Mouse (Mus musculus) layer of hippocampus, adult 11-12 months (tissue): ENCODE results near the gene Mrpl22.
"Not testable (repeated sequence)": the region's sequence is repeated elsewhere in the genome, so short reads cannot be mapped to it uniquely, and the experiment has no call there.

Experiments used
- DNase-seq: peaks from one replicate; pipeline ENCODE4 v3.0.0; 2022; ENCODE audit warnings: low spot score

Gene Mrpl22

DNA sequence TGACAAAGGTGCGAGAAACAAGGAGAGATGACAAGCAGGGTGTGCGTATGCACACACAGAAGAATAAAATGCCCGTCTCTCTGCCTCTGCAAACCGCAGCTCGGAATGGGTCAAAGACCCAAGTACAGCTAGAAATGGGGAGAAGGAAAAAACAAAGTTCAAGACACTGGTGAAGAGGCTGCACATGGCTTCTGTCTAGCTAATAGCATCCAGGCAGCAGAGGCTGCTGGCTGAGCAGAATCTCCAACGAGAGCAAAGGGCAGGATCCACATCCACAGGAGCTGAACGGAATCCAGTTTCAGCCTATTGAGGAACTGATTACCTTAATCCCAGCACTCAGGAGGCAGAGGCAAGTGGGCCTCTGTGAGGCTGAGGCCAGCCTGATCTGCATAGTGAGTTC is 9.3 kb downstream of the Mrpl22 start:
- no peak for DNase-seq

DNA sequence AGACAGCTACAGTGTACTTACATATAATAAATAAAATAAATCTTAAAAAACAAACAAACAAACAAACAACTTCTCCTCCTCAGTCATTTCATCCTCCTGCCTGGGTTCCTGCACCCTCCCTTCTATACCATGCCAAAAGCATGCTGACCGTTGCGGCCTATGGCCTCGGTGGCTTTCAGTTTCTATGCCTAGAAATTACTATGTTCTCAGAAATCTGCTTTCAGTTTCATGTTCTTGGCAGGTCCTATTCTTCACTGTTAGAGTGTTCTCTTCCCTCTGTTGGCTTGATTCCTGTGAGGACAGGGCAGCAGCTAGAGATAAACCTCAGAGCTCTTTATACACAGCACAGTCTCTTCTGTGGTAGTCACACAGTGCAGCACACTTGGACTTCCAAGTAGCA is 12.1 kb downstream of the Mrpl22 start:
- DNase-seq = no peak

DNA sequence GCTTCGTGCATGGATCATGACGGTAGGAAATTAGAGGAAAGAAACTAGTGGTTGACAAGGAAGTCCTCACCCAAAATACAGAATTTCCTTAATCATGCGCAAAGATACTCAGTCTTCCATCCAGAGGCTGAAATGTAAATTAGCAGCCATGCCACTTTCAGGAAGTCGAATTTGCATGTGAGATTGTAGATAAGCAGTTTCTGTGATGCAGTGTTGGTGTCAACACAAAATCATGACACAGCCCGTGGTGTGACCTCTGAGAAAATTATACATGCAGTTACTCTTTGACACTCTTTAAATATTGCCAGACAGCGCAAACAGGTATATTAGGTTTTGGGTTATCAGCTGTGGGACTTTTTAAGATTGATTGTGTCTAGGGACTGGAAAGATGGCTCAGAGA is 18.2 kb downstream of the Mrpl22 start:
- no peak for DNase-seq

DNA sequence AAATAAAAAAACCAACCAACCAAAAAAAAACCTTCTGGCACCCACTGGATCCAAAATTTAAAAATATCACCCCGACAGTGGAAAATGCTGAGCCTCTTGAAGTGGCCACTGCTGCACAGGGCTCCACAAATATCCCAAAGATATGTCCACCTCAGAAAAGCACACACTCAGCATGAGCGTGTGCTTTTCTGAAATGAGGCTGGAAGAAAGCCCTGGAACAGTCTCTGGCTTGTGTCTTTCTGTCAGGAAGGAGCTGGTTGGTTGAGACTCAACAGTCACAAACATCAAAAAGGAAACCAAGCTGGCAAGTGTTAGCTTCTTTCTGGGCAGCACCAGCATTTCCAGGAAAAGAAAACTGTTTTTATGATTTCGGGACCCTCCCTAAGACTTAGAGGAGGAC is 21.9 kb downstream of the Mrpl22 start:
- no peak for DNase-seq

DNA sequence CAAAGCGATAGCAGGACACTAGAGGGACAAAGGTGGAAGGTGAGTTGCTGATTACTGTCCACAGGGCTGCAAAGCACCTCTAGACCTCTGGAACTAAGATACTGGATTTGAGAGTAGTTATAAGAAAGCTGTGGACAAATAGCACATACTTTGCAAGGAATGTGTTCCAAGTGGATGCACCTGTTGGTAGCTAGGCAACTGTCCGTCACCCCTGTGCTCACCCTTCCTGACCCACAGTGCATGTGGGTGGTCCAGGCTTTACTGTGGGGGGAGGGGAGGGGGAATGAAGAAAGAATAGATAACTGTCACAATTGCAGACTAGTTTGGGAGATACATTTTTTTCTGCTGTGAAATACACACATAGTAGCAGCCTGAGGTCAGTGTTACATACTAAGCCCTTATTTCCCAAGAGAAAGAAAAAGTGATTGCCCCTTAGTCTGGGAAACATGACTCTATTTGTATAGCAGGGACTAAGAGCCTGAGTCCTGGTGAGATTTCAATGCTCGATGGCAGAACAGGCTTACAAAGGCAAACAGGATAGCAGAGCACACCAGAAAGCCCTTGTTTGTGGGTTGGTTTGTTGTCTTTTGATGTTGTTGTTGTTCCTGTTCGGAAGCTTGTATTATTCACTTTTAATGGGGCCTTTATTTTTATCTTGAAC is 22.5 kb downstream of the Mrpl22 start:
- DNase-seq = no peak

DNA sequence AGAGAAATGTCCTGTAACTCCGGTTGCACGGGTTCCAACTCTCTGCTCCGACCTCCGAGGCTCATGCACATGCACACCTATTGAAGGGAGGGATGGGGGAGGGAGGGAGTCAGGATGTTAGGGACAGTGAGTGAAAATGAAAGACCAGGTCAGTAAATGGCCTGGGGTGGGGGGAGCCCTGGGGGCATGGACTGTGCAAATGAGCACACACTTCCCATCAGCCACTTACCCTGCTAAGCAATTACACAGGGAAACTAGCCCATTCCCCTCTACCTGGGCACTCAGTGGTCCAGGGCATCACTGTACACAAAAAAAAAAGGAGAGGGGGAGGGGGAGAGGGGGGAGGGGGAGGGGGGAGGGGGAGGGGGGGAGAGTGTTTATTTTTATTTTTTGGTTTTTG is 27.2 kb downstream of the Mrpl22 start:
- no peak for DNase-seq

DNA sequence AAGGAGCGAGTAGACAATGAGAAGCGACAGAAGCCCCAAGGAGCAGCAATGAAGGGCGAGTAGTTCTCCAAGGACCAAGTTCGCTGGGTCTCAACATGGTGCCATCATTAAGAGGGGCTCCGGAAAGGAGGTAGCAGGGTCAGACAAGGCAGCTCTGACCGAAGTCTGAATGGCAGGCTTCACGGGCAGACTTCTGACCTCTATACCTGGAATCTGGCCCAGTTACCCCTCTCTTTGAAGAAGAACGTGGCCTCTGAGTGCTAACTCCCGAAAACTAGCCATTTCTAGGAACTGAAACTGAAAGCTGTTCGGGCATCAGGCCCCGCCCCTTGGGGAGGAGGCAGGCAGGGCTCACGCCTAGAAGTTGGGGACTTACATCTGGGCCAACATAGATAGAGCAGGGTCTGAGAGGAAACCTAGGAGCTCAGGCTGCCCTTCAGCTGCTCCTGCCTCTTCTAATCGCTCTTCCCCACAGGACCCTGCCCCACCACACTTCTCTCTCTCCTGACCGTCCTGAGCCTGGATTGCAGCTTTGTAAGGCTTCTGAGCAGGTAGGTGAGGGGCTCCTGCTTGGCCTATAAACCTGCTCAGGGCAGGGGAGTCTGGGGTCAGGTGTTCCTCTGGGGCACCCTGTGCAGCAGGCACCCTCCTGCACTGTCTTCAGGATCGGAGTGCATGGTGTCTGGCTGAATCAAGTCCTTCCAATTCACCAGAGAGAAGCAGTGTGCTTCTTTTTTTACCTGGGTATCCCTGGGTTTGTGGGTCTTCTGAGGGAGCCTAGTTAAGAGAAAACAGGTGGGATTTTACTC is 28.0 kb downstream of the Mrpl22 start, which contains the start of the genes Igtp and Irgm2:
Gene Igtp, plus strand, starts transcription at position 328 of the 809 bp plus-strand sequence.
Gene Irgm2, plus strand, starts transcription at position 390 of the 809 bp plus-strand sequence.
- peak; percentile 62 for DNase-seq

DNA sequence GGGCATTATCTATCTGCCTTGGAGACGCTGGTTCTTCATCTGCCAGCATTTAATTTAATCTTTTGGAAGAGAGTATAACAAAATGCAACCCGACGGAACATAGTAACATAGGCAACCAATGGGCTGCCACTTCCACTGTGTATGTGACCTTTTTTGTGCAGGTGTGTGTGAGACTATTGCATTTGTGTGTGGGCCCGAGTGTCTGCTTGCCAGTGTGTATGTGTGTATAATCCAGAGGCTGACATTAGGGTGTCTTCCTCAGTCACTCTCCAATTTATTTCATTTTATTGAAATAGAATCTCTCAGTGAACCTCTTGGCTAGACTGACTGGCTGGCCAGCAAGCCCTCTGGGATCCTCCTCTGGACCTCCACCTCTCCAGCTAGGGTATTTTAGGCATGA is 28.8 kb downstream of the Mrpl22 start:
- DNase-seq = no peak

DNA sequence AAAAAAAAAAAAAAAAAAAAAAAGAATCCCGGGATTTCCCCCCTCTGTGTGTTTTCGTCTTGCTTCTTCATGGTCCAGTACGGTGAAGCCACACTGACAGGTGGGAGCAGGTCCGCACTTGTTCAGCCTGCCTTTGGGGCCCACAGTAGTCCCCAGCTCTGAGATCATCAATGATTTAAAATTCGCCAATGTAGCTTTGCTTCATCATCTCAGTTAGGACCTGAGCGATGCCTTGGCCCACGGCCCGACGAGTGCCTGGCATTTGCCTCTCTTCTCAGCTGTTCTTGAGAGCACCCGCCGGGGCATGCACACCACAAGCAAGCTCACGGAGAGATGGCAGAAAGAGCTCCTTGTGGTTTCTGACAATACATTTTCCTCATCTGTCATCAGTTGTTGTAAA is 29.6 kb downstream of the Mrpl22 start:
- no peak for DNase-seq

DNA sequence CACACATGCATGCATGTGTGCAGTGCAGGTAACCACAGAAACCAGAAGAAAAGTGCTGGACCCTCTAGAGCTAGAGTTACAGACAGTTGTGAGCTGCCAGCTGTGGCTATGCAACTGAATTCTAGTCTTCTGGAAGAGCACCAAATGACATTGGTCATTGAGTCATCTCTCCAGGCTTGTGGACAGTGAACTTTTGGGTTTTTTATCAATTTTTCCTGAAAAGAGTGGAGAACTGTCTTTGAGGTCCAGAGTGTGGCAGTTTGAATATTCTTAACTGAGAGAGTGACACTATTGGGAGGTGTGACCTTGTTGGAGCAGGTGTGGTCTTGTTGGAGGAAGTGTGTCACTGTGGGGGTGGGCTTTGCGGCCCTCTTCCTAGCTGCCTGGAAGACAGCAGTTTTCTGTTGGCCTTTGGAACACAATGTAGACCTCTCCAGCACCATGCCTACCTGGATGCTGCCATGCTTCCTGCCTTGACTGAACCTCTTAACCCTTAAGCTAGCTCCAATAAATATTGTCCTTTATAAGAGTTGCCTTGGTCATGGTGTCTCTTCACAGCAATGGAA is 38.9 kb downstream of the Mrpl22 start:
- DNase-seq = no peak

DNA sequence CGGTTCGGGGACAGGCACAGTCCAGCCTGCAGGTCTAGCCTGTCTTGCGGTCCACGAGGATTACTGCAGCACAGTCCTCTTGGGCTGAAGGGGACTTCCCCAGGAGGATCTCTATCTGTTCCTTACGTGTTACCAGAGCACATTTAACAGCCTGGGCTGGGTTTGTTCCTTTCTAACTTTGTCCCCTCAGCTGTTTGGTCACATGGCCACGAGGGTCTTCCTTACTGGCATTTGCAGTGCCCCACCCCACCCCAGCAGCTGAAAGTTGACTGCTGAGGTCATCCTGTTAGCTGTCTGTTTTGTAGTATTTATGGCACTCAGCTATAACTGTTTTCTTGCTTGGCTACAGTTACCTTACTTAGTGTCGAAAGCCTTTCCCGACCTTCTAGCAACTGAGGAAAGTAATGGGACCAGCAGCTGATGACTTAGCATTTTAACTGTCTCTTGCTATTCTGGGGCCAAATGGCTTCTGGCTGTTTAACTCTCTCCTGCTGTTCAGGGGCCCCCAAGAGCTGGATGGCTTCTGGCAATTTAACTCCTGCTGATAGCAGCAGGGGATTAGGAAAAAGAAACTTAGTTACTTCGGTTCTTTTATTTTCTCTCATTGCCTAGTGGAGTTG is 39.7 kb downstream of the Mrpl22 start:
- no peak for DNase-seq

DNA sequence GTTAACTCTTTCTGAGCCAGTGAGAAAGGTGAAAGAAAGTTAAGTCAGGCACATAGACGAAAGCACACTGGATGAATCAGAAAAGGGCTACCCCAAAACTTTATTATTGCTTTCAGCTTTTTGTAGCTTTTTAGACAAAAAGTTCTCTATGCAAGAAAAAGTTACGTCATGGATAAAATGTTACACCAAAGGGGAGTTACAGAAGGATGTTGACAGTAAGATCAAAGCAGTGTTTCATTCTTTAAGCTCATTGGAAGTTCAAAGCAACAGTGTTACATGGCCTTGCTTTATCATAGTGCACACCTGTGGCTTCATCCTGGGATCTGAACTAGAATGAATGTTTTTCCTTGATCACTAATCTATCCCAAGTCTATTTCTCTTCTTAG is 40.2 kb downstream of the Mrpl22 start:
- no peak for DNase-seq

DNA sequence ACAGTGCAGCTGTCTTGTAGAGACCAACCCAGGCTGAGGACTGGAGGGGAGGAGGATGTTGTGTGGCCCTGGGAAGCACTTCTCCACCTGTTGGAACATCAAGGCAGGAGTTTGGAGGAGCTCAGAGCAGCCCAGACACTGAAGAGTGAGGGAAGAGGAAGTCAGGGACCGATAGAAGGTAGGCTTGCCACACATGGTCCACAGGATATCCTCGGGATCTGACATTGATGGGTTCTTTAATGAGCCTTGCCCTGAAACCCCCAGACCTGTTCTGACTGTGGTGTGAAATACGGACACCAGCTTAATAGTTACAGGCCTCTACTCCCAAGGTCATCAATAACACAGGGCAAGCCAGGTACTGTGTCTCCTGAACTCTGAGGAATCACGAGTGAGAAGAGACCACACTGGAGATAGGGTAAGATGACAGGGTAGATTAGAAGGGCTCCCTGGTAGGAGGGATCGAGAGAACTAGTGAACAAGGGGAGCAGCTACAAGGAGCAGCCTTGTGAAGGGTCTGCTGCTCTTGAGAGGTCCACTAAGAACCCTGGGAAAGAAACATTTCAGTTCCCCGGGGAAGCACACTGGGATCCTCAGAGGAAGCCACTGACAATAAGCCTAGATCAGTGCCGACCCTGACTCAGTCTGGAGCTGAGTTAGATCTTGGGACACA is 42.3 kb downstream of the Mrpl22 start:
- DNase-seq = no peak

DNA sequence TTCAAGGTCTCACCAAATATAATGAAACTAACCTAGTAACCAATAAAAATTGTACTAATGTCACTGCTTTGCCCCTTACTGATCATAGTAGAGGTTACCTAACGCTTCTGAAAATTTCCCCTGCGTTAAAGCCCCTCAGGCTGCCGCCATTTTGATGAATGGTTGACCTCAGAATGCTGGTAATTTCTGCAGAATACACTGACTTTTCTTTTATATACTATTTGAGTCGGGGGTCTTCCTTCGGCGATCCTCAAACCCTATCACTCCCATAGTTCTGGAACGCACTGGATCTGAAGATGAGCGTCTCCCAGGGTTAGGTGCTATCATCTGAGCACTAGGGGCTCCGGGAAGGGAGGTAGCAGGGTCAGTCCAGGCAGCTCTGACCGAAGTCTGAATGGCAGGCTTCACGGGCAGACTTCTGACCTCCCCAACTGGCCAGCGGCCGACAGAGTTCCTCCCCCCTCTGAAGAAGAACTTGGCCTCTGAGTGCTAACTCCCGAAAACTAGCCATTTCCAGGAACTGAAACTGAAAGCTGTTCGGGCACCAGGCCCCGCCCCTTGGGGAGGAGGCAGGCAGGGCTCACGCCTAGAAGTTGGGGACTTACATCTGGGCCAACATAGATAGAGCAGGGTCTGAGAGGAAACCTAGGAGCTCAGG is 43.1 kb downstream of the Mrpl22 start:
- DNase-seq = peak; percentile 72

DNA sequence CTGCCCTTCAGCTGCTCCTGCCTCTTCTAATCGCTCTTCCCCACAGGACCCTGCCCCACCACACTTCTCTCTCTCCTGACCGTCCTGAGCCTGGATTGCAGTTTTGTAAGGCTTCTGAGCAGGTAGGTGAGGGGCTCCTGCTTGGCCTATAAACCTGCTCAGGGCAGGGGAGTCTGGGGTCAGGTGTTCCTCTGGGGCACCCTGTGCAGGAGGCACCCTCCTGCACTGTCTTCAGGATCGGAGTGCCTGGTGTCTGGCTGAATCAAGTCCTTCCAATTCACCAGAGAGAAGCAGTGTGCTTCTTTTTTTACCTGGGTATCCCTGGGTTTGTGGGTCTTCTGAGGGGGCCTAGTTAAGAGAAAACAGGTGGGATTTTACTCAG is 43.6 kb downstream of the Mrpl22 start:
- not testable (repeated sequence) for DNase-seq

DNA sequence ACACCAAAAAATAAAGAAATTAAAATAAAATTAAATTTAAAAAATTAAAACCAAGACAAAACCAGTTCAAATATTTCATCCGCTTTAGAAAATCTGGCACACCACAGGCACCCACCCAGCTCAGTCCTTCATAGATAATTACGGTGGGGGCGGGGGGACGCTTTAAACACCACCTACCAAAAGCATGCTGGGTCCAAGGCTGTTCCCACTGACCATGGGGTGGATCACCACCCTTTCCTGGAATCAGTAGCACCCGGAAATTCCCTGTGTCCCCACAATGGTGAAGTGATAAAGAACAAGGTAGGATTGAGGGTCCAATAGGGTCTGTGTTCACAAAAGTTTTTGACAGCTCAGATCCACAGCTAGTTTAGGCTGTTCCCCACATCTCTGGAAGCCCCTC is 44.4 kb downstream of the Mrpl22 start:
- DNase-seq = no peak

DNA sequence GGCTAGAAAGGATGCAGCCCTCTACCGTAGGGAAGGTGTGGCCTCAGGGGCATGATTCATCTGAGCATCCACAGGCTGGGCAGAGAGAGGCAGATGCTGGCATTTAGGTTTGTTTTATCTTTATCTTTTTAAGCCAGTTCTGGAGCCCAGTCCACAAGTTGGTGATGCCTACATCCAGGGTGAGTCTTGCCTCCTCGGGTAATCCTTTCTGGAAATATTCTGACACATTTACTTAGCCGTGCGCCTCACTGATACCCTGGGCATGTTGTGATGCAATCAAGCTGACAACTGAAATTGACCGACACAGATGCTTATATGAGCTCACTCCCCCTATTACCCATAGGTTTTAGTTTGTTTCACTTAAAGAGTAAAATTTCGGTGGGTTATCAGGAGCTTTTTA is 45.4 kb downstream of the Mrpl22 start:
- no peak for DNase-seq

DNA sequence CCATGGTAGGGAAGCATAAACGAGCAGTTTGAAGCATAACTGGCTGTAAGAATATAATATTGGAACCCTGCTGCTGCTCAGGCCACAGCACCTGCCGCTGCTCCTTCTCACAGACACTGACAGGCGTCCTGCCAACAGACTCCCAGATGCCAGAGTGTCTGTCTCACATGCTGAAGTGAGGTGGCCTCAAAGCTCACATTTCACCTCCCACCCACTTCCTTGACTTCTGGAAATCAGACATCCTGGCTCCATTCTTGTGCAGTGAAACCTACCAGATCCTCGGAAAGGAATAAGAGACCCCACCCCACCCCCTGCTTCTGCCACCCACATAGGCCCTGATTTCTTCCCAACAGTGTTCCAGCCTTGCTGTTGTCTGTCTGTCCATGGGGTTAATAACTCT is 52.3 kb downstream of the Mrpl22 start:
- DNase-seq = no peak

DNA sequence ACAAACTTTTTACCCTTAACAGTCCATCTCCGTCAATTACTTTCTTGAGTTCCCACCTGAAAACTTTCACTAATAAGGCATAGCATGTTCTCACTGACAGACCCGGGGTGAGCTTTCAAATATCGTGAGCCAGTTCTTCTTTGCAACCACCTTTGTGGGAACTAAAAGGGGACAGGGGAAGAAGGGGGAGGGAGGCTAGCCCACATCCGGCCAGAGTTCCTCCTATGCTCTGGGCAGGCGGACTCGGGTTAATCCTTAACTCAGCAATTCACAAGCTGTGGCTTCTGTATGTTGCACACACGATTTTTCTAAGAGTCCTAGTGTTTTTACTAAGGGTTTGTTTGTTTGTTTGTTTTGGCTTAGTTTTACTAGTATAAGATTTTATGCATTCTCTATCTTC is 52.9 kb downstream of the Mrpl22 start:
- DNase-seq = peak; percentile 38

DNA sequence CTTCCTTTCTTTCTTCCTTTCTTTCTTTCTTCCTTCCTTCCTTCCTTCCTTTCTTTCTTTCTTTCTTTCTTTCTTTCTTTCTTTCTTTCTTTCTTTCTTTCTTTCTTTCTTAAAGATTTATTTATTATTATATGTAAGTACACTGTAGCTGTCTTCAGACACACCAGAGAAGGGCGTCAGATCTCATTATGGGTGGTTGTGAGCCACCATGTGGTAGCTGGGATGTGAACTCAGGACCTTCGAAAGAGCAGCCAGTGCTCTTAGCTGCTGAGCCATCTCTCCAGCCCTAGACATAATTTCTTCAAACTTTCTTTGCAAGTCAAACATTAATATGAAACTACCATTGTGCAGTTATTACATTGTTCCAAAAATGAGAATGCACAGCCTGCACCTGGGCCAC is 53.4 kb downstream of the Mrpl22 start:
- DNase-seq = not testable (repeated sequence)

DNA sequence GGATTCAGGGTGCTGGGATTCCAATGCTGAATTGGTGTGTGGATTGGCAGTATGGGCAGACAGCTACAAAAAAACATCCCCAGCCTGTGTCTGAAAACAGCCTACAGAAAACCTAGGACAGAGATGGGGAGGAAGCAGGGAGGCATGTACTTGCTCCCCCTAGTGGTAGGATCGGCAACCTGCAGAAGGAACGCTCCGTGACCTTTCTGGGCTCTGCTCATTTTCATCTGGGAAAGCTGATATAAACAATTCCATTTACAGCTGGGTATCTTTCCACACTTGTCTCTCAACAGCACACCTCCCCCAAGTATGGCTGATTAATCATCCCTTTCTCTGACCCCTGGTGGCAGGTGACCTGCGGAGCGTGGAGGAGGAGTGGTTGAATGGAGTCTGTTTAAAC is 54.2 kb downstream of the Mrpl22 start:
- peak; percentile 75 for DNase-seq

DNA sequence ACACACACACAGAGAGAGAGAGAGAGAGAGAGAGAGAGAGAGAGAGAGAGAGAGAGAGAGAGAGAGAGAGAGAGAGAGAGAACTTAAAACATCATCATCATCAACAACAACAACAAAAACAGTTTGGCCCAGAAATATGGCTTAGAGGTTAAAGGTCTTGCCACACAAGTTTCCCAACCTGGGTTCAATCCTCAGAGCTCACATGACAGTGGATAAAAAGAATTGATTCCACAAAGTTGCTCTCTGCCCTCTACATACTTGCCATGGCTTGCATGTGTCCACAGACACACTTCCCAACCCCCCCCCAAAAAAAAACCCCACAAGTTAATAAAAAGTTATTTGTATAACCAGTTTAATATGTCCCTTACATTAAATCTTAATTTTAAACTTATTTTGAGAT is 55.0 kb downstream of the Mrpl22 start:
- DNase-seq = no peak
